Mouse (Mus musculus) heart, embryonic 12.5 days (tissue): ENCODE measurements around the gene Kif5a. TPM values are rescaled to one million over a fixed set of nuclear protein-coding genes. Genes with fewer than 3 reads are reported as not detected.
"Not testable (repeated sequence)": the region's sequence is repeated elsewhere in the genome, so short reads cannot be mapped to it uniquely, and the experiment has no call there.

Experiments used
- ATAC-seq: fragments of 200-750 bp; cut with Nextera tagmentation; 2 replicates; pipeline ENCODE4 v1.8.0; 2017; ENCODE audit warnings: moderate TSS enrichment, moderate library complexity; ENCODE audit not compliant: insufficient number of reproducible peaks, low FRiP score
- H3K27ac ChIP-seq: fragments of 300-500 bp; sonication (generic); 2 replicates; pipeline ENCODE4 v1.5.1; 2016; ENCODE audit warnings: mild to moderate bottlenecking, moderate library complexity; ENCODE audit not compliant: poor library complexity, severe bottlenecking
- H3K27me3 ChIP-seq: fragments of 300-500 bp; sonication (generic); replicated peaks from 2 replicates; pipeline ENCODE4 v1.6.1; 2016; ENCODE audit warnings: mild to moderate bottlenecking, moderate library complexity
- H3K36me3 ChIP-seq: fragments of 300-500 bp; sonication (generic); 2 replicates; pipeline ENCODE4 v1.6.1; 2016; ENCODE audit warnings: mild to moderate bottlenecking, moderate library complexity
- H3K4me1 ChIP-seq: fragments of 300-500 bp; sonication (generic); replicated peaks from 2 replicates; pipeline ENCODE4 v1.6.1; 2016; ENCODE audit warnings: mild to moderate bottlenecking
- H3K4me2 ChIP-seq: fragments of 300-500 bp; sonication (generic); 2 replicates; pipeline ENCODE4 v1.6.1; 2016; ENCODE audit warnings: mild to moderate bottlenecking, moderate library complexity
- H3K4me3 ChIP-seq: fragments of 300-500 bp; sonication (generic); 2 replicates; pipeline ENCODE4 v1.5.1; 2016; ENCODE audit warnings: mild to moderate bottlenecking
- H3K9ac ChIP-seq: fragments of 300-500 bp; sonication (generic); 2 replicates; pipeline ENCODE4 v1.6.1; 2016; ENCODE audit warnings: mild to moderate bottlenecking, moderate library complexity
- H3K9me3 ChIP-seq: fragments of 300-500 bp; sonication (generic); replicated peaks from 2 replicates; pipeline ENCODE4 v1.6.1; 2016; ENCODE audit warnings: mild to moderate bottlenecking, moderate library complexity
- WGBS: fragments of 180-500 bp; shearing (Covaris S2); methylation state at CpG from one replicate; pipeline ENCODE4 v1.1.7; 2016; 5-methylcytosine and 5-hydroxymethylcytosine counted together
- polyA plus RNA-seq: library from polyadenylated mRNA; unstranded; fragments of >200 nt; fragmentation: Nextera tagmentation; extraction: Ambion mirVana; gene quantifications from 2 replicates; pipeline ENCODE4 v1.2.1, GENCODE M21; 2016

The Kif5a gene
- 0.37 and 0.79 TPM in 2 replicates for polyA plus RNA-seq

- H3K27me3 ChIP-seq: peaks cover 57% of the 10 kb centered on the region
- no peaks in the 10 kb centered on the region for H3K9me3 ChIP-seq
- H3K9ac ChIP-seq: peak within 1 kb of the TSS; percentile 62
- no peak within 1 kb of the TSS for H3K27ac ChIP-seq
- H3K4me2 ChIP-seq: peak within 1 kb of the TSS; percentile 81
- no peaks in the 10 kb centered on the region for H3K36me3 ChIP-seq
- peaks cover 16% of the 10 kb centered on the region for H3K4me1 ChIP-seq
- 1% methylated on average over 53 of the region's 53 CpGs for WGBS
- ATAC-seq: no peak
- peak within 1 kb of the TSS; percentile 50 for H3K4me3 ChIP-seq
Observed at GRCm38 (mm10) chr10:127262548-127263398, at the start of gene Kif5a. TSS of gene Kif5a (minus strand) at chr10:127263348.

GRCm38 (mm10) chr10:127312858-127313257 lies 49.7 kb upstream of the Kif5a start:
- 65% methylated on average over 4 of the region's 4 CpGs for WGBS
- no peak overlapping the region for H3K9ac ChIP-seq
- no peak for ATAC-seq
- H3K36me3 ChIP-seq: peaks cover 15% of the 10 kb centered on the region
- H3K4me3 ChIP-seq: no peak overlapping the region
- no peaks in the 10 kb centered on the region for H3K9me3 ChIP-seq
- H3K4me2 ChIP-seq: no peak overlapping the region; the same call in 1 of the 2 replicates
- peaks cover 8% of the 10 kb centered on the region for H3K4me1 ChIP-seq
- no peak overlapping the region for H3K27ac ChIP-seq
- H3K27me3 ChIP-seq: no peaks in the 10 kb centered on the region

- H3K27me3 ChIP-seq: no peaks in the 10 kb centered on the region
- H3K9me3 ChIP-seq: no peaks in the 10 kb centered on the region
- peaks cover 8% of the 10 kb centered on the region for H3K4me1 ChIP-seq
- peak overlapping the region; percentile 63 for H3K4me3 ChIP-seq
- peaks cover 20% of the 10 kb centered on the region for H3K36me3 ChIP-seq
- peak overlapping the region; percentile 76 for H3K9ac ChIP-seq
- H3K27ac ChIP-seq: peak overlapping the region; percentile 65
- ATAC-seq: peak; percentile 40; the same call in 1 of the 2 replicates
- WGBS: 4% methylated on average over 4 of the region's 4 CpGs
- H3K4me2 ChIP-seq: peak overlapping the region; percentile 86
Observed at GRCm38 (mm10) chr10:127312356-127312676, 49.2 kb upstream of the Kif5a start.

GRCm38 (mm10) chr10:127311476-127312355 lies 48.6 kb upstream of the Kif5a start, which contains the start of gene Mars:
TSS of gene Mars (minus strand) at chr10:127311786.
- Histone ChIP-seq H3K4me3 (peak within 1 kb of the TSS; percentile 63), H3K27ac (peak within 1 kb of the TSS; percentile 65), H3K4me1 (peaks cover 8% of the 10 kb centered on the region), H3K9me3 (no peaks in the 10 kb centered on the region), H3K4me2 (peak within 1 kb of the TSS; percentile 86), H3K36me3 (peaks cover 26% of the 10 kb centered on the region), H3K9ac (peak within 1 kb of the TSS; percentile 76), H3K27me3 (no peaks in the 10 kb centered on the region)
- peak; percentile 96 for ATAC-seq
- under 1% methylated on average over 65 of the region's 65 CpGs for WGBS

- Histone ChIP-seq H3K27ac (0 out of 2 replicates have a peak overlapping the region, but pooled peaks have one; percentile 31), H3K9ac (peak overlapping the region; percentile 76), H3K4me3 (peak overlapping the region; percentile 63), H3K27me3 (no peaks in the 10 kb centered on the region), H3K4me2 (peak overlapping the region; percentile 86), H3K9me3 (no peaks in the 10 kb centered on the region), H3K36me3 (peaks cover 36% of the 10 kb centered on the region), H3K4me1 (peaks cover 8% of the 10 kb centered on the region)
- peak; percentile 31; the same call in 1 of the 2 replicates for ATAC-seq
- 33% methylated on average over 23 of the region's 23 CpGs for WGBS
Observed at GRCm38 (mm10) chr10:127310523-127311475, 47.7 kb upstream of the Kif5a start.

- not testable (repeated sequence) for H3K4me2 ChIP-seq, H3K27me3 ChIP-seq, H3K9ac ChIP-seq, H3K4me3 ChIP-seq, H3K9me3 ChIP-seq, H3K4me1 ChIP-seq, ATAC-seq, H3K27ac ChIP-seq
- H3K36me3 ChIP-seq: peaks cover 52% of the 10 kb centered on the region
- 86% methylated on average over 3 of the region's 3 CpGs for WGBS
Observed at GRCm38 (mm10) chr10:127309167-127309566, 46.0 kb upstream of the Kif5a start.

GRCm38 (mm10) chr10:127303136-127303535 lies 40.0 kb upstream of the Kif5a start:
- Histone ChIP-seq H3K4me2 (no peak overlapping the region), H3K27me3 (no peaks in the 10 kb centered on the region), H3K27ac (no peak overlapping the region), H3K36me3 (peaks cover 95% of the 10 kb centered on the region), H3K4me3 (no peak overlapping the region), H3K4me1 (no peaks in the 10 kb centered on the region), H3K9me3 (no peaks in the 10 kb centered on the region), H3K9ac (no peak overlapping the region)
- ATAC-seq: no peak
- 92% methylated on average over 11 of the region's 11 CpGs for WGBS

GRCm38 (mm10) chr10:127300361-127300760 lies 37.2 kb upstream of the Kif5a start:
- 92% methylated on average over 6 of the region's 6 CpGs for WGBS
- peaks cover 95% of the 10 kb centered on the region for H3K36me3 ChIP-seq
- no peak overlapping the region for H3K4me3 ChIP-seq
- no peaks in the 10 kb centered on the region for H3K27me3 ChIP-seq
- no peak overlapping the region for H3K9ac ChIP-seq
- no peak overlapping the region for H3K27ac ChIP-seq
- H3K4me2 ChIP-seq: no peak overlapping the region
- ATAC-seq: no peak
- H3K4me1 ChIP-seq: peaks cover 20% of the 10 kb centered on the region
- H3K9me3 ChIP-seq: no peaks in the 10 kb centered on the region

- no peaks in the 10 kb centered on the region for H3K9me3 ChIP-seq
- no peak for ATAC-seq
- H3K4me1 ChIP-seq: peaks cover 36% of the 10 kb centered on the region
- no peak overlapping the region for H3K9ac ChIP-seq
- peaks cover 86% of the 10 kb centered on the region for H3K36me3 ChIP-seq
- H3K27me3 ChIP-seq: no peaks in the 10 kb centered on the region
- H3K27ac ChIP-seq: peak overlapping the region; percentile 49
- H3K4me2 ChIP-seq: no peak overlapping the region
- WGBS: 64% methylated on average over 16 of the region's 16 CpGs
- no peak overlapping the region for H3K4me3 ChIP-seq
Observed at GRCm38 (mm10) chr10:127297015-127297871, 34.1 kb upstream of the Kif5a start.
